Mouse (Mus musculus) kidney, embryonic 16.5 days (tissue): ENCODE results near the gene Bcr. TPM values are rescaled to one million over a fixed set of nuclear protein-coding genes. Genes with fewer than 3 reads are reported as not detected.
A peak's percentile ranks its signal among the peaks of the same experiment; 100 is the strongest.
"Not testable (repeated sequence)": the region's sequence is repeated elsewhere in the genome, so short reads cannot be mapped to it uniquely, and the experiment has no call there.

Experiments
- ATAC-seq: fragments of 200-750 bp; cut with Nextera tagmentation; 2 replicates; pipeline ENCODE4 v1.8.0; 2017; ENCODE audit warnings: moderate TSS enrichment; ENCODE audit not compliant: low FRiP score, low TSS enrichment
- H3K27ac ChIP-seq: fragments of 300-500 bp; sonication (generic); 2 replicates; pipeline ENCODE4 v1.5.1; 2014; ENCODE audit warnings: low read length
- H3K27me3 ChIP-seq: fragments of 300-500 bp; sonication (generic); 2 replicates; pipeline ENCODE4 v1.6.1; 2014; ENCODE audit warnings: low read length, control low read depth, mixed read lengths; ENCODE audit not compliant: insufficient read depth
- H3K36me3 ChIP-seq: fragments of 300-500 bp; sonication (generic); 2 replicates; pipeline ENCODE4 v1.6.1; 2014; ENCODE audit warnings: low read length, control low read depth, mixed read lengths; ENCODE audit not compliant: insufficient read depth
- H3K4me1 ChIP-seq: fragments of 300-500 bp; sonication (generic); 2 replicates; pipeline ENCODE4 v1.6.1; 2014; ENCODE audit warnings: low read length, control low read depth, mixed read lengths; ENCODE audit not compliant: insufficient read depth
- H3K4me2 ChIP-seq: fragments of 300-500 bp; sonication (generic); replicated peaks from 2 replicates; pipeline ENCODE4 v1.6.1; 2014; ENCODE audit warnings: low read depth, low read length
- H3K4me3 ChIP-seq: fragments of 300-500 bp; sonication (generic); 2 replicates; pipeline ENCODE4 v1.5.1; 2014; ENCODE audit warnings: mild to moderate bottlenecking, low read length
- H3K9ac ChIP-seq: fragments of 300-500 bp; sonication (generic); replicated peaks from 2 replicates; pipeline ENCODE4 v1.6.1; 2014; ENCODE audit warnings: low read length
- H3K9me3 ChIP-seq: fragments of 300-500 bp; sonication (generic); 2 replicates; pipeline ENCODE4 v1.6.1; 2016; ENCODE audit warnings: low read length, control low read depth
- WGBS: fragments of 180-500 bp; shearing (Covaris S2); extraction: QIAGEN DNeasy Blood & Tissue Kit; methylation state at CpG from one replicate; pipeline ENCODE4 v1.1.7; 2014; 5-methylcytosine and 5-hydroxymethylcytosine counted together
- polyA plus RNA-seq: library from polyadenylated mRNA; unstranded; fragments of >200 nt; fragmentation: Nextera tagmentation; extraction: Ambion mirVana; gene quantifications from 2 replicates; pipeline ENCODE4 v1.2.1, GENCODE M21; 2015

Bcr gene
- polyA plus RNA-seq, 1 experiment from 2014 or later = 6.8 TPM

GRCm38 (mm10) chr10:75031345-75032114 is 28.9 kb upstream of the Bcr start:
- H3K27ac ChIP-seq = no peak overlapping the region
- peaks cover 10% of the 10 kb centered on the region for H3K4me1 ChIP-seq
- no peak overlapping the region for H3K4me2 ChIP-seq
- H3K36me3 ChIP-seq = no peaks in the 10 kb centered on the region
- no peaks in the 10 kb centered on the region for H3K27me3 ChIP-seq
- H3K9me3 ChIP-seq = no peaks in the 10 kb centered on the region
- H3K9ac ChIP-seq = no peak overlapping the region
- H3K4me3 ChIP-seq = no peak overlapping the region
- no peak for ATAC-seq
- 62% methylated on average over 5 of the region's 5 CpGs for WGBS

GRCm38 (mm10) chr10:75032395-75032794 is 28.0 kb upstream of the Bcr start, which contains the start of gene Rsph14:
Rsph14 (minus strand) TSS chr10:75032586.
- Histone ChIP-seq H3K9me3 (no peaks in the 10 kb centered on the region), H3K36me3 (no peaks in the 10 kb centered on the region), H3K4me3 (no peak within 1 kb of the TSS), H3K4me1 (peaks cover 12% of the 10 kb centered on the region), H3K27ac (no peak within 1 kb of the TSS), H3K9ac (no peak within 1 kb of the TSS), H3K4me2 (no peak within 1 kb of the TSS), H3K27me3 (no peaks in the 10 kb centered on the region)
- 14% methylated on average over 10 of the region's 10 CpGs for WGBS
- ATAC-seq = no peak

- WGBS = under 1% methylated on average over 36 of the region's 36 CpGs
- Histone ChIP-seq H3K4me3 (peak within 1 kb of the TSS; percentile 57), H3K9me3 (no peaks in the 10 kb centered on the region), H3K4me1 (peaks cover 15% of the 10 kb centered on the region), H3K9ac (peak within 1 kb of the TSS; percentile 70), H3K4me2 (peak within 1 kb of the TSS; percentile 82), H3K27me3 (no peaks in the 10 kb centered on the region), H3K36me3 (no peaks in the 10 kb centered on the region), H3K27ac (peak within 1 kb of the TSS; percentile 74; the same call in 1 of the 2 replicates)
- peak; percentile 97 for ATAC-seq
These were observed 23.5 kb upstream of the Bcr start, which contains the start of gene Rab36 for GRCm38 (mm10) chr10:75036883-75037379. Rab36 (plus strand) TSS chr10:75037058.

- H3K4me2 ChIP-seq, H3K4me3 ChIP-seq, H3K27me3 ChIP-seq, H3K36me3 ChIP-seq, H3K9ac ChIP-seq, H3K27ac ChIP-seq, H3K9me3 ChIP-seq, ATAC-seq, H3K4me1 ChIP-seq: not testable (repeated sequence)
- 4% methylated on average over 1 of the region's 1 CpGs for WGBS
These were observed 18.3 kb upstream of the Bcr start for GRCm38 (mm10) chr10:75042060-75042459.

GRCm38 (mm10) chr10:75044459-75044858 is 15.9 kb upstream of the Bcr start:
- 42% methylated on average over 7 of the region's 7 CpGs for WGBS
- ATAC-seq = no peak
- no peaks in the 10 kb centered on the region for H3K27me3 ChIP-seq
- no peak overlapping the region for H3K9ac ChIP-seq
- H3K4me1 ChIP-seq = no peaks in the 10 kb centered on the region
- H3K27ac ChIP-seq = no peak overlapping the region
- no peak overlapping the region for H3K4me2 ChIP-seq
- no peaks in the 10 kb centered on the region for H3K9me3 ChIP-seq
- H3K36me3 ChIP-seq = no peaks in the 10 kb centered on the region; the same call in 1 of the 2 replicates
- no peak overlapping the region for H3K4me3 ChIP-seq

- no peaks in the 10 kb centered on the region for H3K9me3 ChIP-seq
- 95% methylated on average over 15 of the region's 15 CpGs for WGBS
- no peaks in the 10 kb centered on the region; the same call in 1 of the 2 replicates for H3K36me3 ChIP-seq
- ATAC-seq = no peak
- no peak overlapping the region for H3K9ac ChIP-seq
- H3K4me1 ChIP-seq = no peaks in the 10 kb centered on the region
- H3K4me2 ChIP-seq = no peak overlapping the region
- no peaks in the 10 kb centered on the region for H3K27me3 ChIP-seq
- H3K4me3 ChIP-seq = no peak overlapping the region
- no peak overlapping the region for H3K27ac ChIP-seq
These were observed 14.6 kb upstream of the Bcr start for GRCm38 (mm10) chr10:75045831-75046230.

GRCm38 (mm10) chr10:75048711-75049110 is 11.7 kb upstream of the Bcr start:
- no peaks in the 10 kb centered on the region for H3K27me3 ChIP-seq
- no peak overlapping the region for H3K4me3 ChIP-seq
- H3K4me1 ChIP-seq = no peaks in the 10 kb centered on the region
- WGBS = 84% methylated on average over 7 of the region's 7 CpGs
- no peak overlapping the region for H3K4me2 ChIP-seq
- H3K9ac ChIP-seq = no peak overlapping the region
- H3K9me3 ChIP-seq = no peaks in the 10 kb centered on the region
- no peak overlapping the region for H3K27ac ChIP-seq
- H3K36me3 ChIP-seq = no peaks in the 10 kb centered on the region; the same call in 1 of the 2 replicates
- no peak for ATAC-seq

GRCm38 (mm10) chr10:75051364-75052074 is 8.9 kb upstream of the Bcr start:
- 82% methylated on average over 21 of the region's 21 CpGs for WGBS
- H3K4me1 ChIP-seq = peaks cover 6% of the 10 kb centered on the region; the same call in 1 of the 2 replicates
- no peak overlapping the region for H3K27ac ChIP-seq
- no peak overlapping the region for H3K9ac ChIP-seq
- 0 out of 2 replicates have a peak, but pooled peaks have one; percentile 6 for ATAC-seq
- no peaks in the 10 kb centered on the region for H3K9me3 ChIP-seq
- no peak overlapping the region for H3K4me2 ChIP-seq
- H3K27me3 ChIP-seq = no peaks in the 10 kb centered on the region
- no peak overlapping the region for H3K4me3 ChIP-seq
- no peaks in the 10 kb centered on the region for H3K36me3 ChIP-seq

GRCm38 (mm10) chr10:75052902-75053301 is 7.5 kb upstream of the Bcr start:
- Histone ChIP-seq H3K4me3 (no peak overlapping the region), H3K4me2 (no peak overlapping the region), H3K27me3 (no peaks in the 10 kb centered on the region), H3K27ac (no peak overlapping the region), H3K36me3 (no peaks in the 10 kb centered on the region), H3K4me1 (peaks cover 7% of the 10 kb centered on the region; the same call in 1 of the 2 replicates), H3K9me3 (no peaks in the 10 kb centered on the region), H3K9ac (no peak overlapping the region)
- no peak for ATAC-seq
- WGBS = 77% methylated on average over 8 of the region's 8 CpGs
